Mouse (Mus musculus) thymus, adult 2 months (tissue): ENCODE measurements around the gene Irgc1.

ENCODE experiments used
- CTCF ChIP-seq: fragments of 200-500 bp; IDR thresholded peaks from 2 replicates; pipeline ENCODE4 v1.5.1; 2012; ENCODE audit warnings: mild to moderate bottlenecking, control low read depth, low read length, moderate library complexity, borderline replicate concordance; ENCODE audit not compliant: control insufficient read depth, poor library complexity, insufficient read depth; ENCODE audit errors: extremely low read depth
- POLR2A ChIP-seq: fragments of 200-500 bp; IDR thresholded peaks from 2 replicates; pipeline ENCODE4 v1.6.1; 2012; ENCODE audit warnings: mild to moderate bottlenecking, low read length, control low read depth, moderate library complexity; ENCODE audit not compliant: control insufficient read depth, poor library complexity, insufficient read depth; ENCODE audit errors: extremely low read depth

DNA sequence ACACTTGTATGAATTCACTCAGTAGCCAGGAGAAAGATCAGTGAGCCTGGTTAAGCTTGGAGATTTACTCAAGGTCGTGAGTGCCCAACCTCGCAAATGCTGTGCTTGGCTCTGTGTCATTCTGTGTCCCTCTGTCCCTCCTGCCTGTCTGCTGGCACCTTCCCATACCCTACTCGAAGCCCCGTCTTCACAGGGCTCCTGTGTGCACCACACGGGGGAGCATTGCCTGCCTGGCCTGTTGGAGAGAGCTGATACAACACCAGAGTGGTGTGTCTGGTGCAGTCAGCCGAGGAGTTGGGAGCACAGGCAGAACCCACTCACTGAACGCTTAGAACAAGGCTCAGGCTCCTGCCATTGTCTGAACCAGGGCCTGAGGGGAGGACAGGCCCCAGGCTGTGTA is 30.4 kb downstream of the Irgc1 start:
- TF ChIP-seq CTCF: no peak
- no peak for TF ChIP-seq POLR2A
